Mouse (Mus musculus) C2C12 (cell line): Measurements from ENCODE around the gene Lrfn1.

Source experiments
- CTCF ChIP-seq: IDR thresholded peaks from one replicate; pipeline ENCODE4 v1.5.1; 2011; ENCODE audit not compliant: control insufficient read depth, insufficient read depth, insufficient read length
- MAX ChIP-seq: IDR thresholded peaks from one replicate; pipeline ENCODE4 v1.6.1; 2011; ENCODE audit warnings: mild to moderate bottlenecking, control low read depth
- MYOD1 ChIP-seq: IDR thresholded peaks from one replicate; pipeline ENCODE4 v1.6.1; 2011; ENCODE audit warnings: low read depth; ENCODE audit not compliant: control insufficient read depth, insufficient read length
- MYOG ChIP-seq: IDR thresholded peaks from one replicate; pipeline ENCODE4 v1.6.1; 2011; ENCODE audit not compliant: control insufficient read depth, insufficient read length; ENCODE audit errors: extremely low read depth
- USF1 ChIP-seq: IDR thresholded peaks from one replicate; pipeline ENCODE4 v1.6.1; 2011; ENCODE audit warnings: low read depth, mild to moderate bottlenecking, control low read depth, moderate library complexity

GRCm38 (mm10) chr7:28441776-28442485 lies 9.8 kb upstream of the Lrfn1 start:
- TF ChIP-seq CTCF (no peak), USF1 (no peak), MAX (no peak), MYOD1 (no peak), MYOG (no peak)
